Mouse (Mus musculus) A20 (cell line): ENCODE measurements around the gene Hs2st1.

Source experiments
- DNase-seq: peaks from one replicate; pipeline ENCODE4 v3.0.0-alpha.2; 2011; ENCODE audit warnings: low read depth, low spot score

Hs2st1 gene

GRCm38 (mm10) chr3:144398166-144398565 is 171.8 kb downstream of the Hs2st1 start:
- peak; percentile 37 for DNase-seq

DNA sequence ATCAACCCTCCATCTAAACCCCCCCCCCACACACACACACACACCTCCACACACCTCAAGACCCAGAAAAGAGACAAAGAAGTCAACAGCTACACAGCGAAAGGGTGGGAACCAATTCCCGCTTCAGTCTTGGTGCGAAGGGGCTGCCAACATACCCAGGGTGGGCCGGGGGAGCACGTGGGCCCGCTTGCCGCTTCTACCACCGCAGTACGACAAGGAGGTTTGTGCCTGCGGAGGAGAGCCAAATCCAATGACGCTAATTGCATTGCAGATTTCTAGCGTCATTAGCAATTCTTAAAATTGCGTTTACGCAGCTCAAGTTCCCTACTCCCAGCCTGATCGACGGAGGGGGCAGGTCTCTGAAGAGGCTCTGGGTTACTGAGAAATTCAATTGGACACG is 173.5 kb downstream of the Hs2st1 start:
- no peak for DNase-seq

DNA sequence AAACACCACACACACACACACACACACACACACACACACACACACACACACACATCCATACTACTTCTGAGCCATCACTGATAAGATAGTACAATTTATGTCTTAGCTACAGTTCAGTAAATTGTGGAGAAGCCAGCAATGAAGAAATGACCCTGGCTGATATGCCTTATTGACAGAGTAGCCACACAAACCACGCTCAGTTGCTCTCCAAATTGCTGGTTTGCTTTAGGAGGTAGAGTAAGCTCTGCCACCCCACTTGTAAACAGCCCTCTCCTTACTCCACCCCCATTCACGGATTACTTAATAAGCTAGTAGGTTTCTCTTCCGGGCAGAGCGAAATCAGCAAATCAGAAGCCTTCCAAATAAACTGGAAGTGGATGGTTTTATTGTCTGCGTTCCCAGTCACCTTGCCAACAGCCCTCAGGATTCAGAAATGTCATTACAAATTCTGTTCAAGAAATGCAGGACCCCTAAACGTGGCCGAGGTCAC is 175.5 kb downstream of the Hs2st1 start:
- no peak for DNase-seq

DNA sequence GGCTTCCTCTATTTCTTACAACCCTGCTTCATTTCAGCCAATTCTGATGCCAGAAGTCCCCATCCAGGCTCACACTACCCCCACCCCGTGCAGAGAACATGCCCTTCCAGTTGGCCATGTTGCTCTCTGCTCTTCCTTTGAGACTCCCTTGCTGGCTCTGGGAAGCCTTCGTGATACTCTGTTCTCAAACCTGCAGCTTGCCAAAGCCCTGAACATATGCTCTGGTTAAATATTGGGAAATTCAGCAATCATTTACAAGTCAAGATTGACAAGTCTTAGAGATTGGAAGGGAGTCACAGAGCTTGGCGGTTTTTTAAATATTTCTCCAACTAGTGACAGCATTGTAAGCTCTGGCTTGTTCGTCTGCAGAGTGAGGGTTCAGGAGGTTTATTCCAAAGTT is 183.5 kb downstream of the Hs2st1 start:
- no peak for DNase-seq

DNA sequence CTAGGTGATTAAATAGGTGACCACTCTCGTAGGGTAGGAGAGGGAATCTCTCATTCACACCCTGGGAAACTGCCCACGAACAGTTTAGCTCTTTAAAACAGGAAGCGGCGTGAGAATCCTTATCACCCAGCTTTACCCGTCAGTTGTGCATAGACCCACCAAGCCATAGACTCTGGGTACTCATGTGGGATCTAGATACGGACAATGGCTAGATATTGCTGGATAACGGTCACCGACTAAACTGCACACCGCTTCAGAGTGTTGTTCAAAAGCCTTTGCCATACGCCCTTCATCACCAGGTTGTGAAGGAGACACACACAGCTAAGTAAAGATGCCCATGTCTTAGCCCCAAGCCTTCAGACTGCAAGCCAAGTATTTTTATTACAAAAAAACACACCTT is 185.3 kb downstream of the Hs2st1 start:
- DNase-seq = no peak

DNA sequence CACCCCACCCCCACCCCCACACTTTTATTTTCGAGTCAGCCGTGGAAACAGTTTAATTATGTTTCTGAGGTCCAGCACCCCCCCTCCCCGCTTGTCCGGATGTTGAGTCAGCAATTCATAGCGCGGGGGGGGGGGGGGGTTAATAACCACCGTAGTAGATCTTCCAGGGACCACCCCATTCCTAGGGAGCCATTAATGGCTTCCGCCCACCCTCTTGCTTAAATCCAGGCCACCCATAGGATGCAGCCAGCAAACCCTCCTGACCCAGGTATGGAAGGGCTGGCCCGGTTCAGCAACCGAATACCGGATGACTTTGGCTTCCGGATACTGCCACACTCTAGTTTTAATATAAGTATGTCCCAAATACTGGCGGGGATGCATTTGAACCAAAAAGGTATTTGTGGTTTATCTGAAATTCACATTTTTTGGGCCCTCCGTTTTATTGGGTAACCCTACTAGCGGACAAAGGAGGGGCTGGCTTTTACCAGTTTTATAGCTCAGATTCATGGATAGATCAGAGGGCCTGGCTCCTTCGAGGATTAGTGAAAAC is 188.5 kb downstream of the Hs2st1 start:
- no peak for DNase-seq

GRCm38 (mm10) chr3:144380921-144381320 is 189.1 kb downstream of the Hs2st1 start:
- DNase-seq = peak; percentile 46

GRCm38 (mm10) chr3:144379801-144380200 is 190.2 kb downstream of the Hs2st1 start:
- DNase-seq = no peak
